Mouse (Mus musculus): ENCODE data around the gene Tnk2.
A peak's percentile ranks its signal among the peaks of the same experiment; 100 is the strongest.

Gene Tnk2

GRCm38 (mm10) chr16:32680806-32681205, 37.1 kb downstream of the Tnk2 start:
- no peak for DNase-seq

- DNase-seq, result no peak
Observed at GRCm38 (mm10) chr16:32682194-32682593, 38.5 kb downstream of the Tnk2 start.

- no peak for DNase-seq
Observed at GRCm38 (mm10) chr16:32682841-32683240, 39.2 kb downstream of the Tnk2 start.

GRCm38 (mm10) chr16:32683343-32683742, 39.7 kb downstream of the Tnk2 start:
- no peak for DNase-seq

- DNase-seq, result no peak
Observed at GRCm38 (mm10) chr16:32685405-32685804, 41.7 kb downstream of the Tnk2 start.

GRCm38 (mm10) chr16:32685998-32686397, 42.3 kb downstream of the Tnk2 start:
- DNase-seq, result no peak

- no peak for DNase-seq
Observed at GRCm38 (mm10) chr16:32687221-32687620, 43.5 kb downstream of the Tnk2 start.

GRCm38 (mm10) chr16:32688770-32689169, 45.1 kb downstream of the Tnk2 start:
- no peak for DNase-seq

GRCm38 (mm10) chr16:32689501-32689900, 45.8 kb downstream of the Tnk2 start:
- DNase-seq, result no peak

GRCm38 (mm10) chr16:32696841-32697464, 53.3 kb downstream of the Tnk2 start:
- DNase-seq, result no peak

- no peak for DNase-seq
Observed at GRCm38 (mm10) chr16:32697665-32698446, 54.2 kb downstream of the Tnk2 start.

GRCm38 (mm10) chr16:32698550-32698949, 54.9 kb downstream of the Tnk2 start:
- DNase-seq, result no peak

GRCm38 (mm10) chr16:32703312-32703912, 59.7 kb downstream of the Tnk2 start:
- DNase-seq, result no peak

GRCm38 (mm10) chr16:32705606-32706005, 61.9 kb downstream of the Tnk2 start:
- DNase-seq, result no peak

GRCm38 (mm10) chr16:32707111-32707823, 63.6 kb downstream of the Tnk2 start:
- no peak for DNase-seq

- DNase-seq, result no peak
Observed at GRCm38 (mm10) chr16:32707824-32708456, 64.3 kb downstream of the Tnk2 start.

GRCm38 (mm10) chr16:32708457-32709033, 64.9 kb downstream of the Tnk2 start:
- DNase-seq, result no peak

GRCm38 (mm10) chr16:32709116-32709515, 65.4 kb downstream of the Tnk2 start:
- no peak for DNase-seq

GRCm38 (mm10) chr16:32710426-32711070, 66.9 kb downstream of the Tnk2 start:
- DNase-seq, result peak; percentile 15

- no peak for DNase-seq
Observed at GRCm38 (mm10) chr16:32712202-32712601, 68.5 kb downstream of the Tnk2 start.

- DNase-seq, result no peak
Observed at GRCm38 (mm10) chr16:32713556-32713955, 69.9 kb downstream of the Tnk2 start.

- no peak for DNase-seq
Observed at GRCm38 (mm10) chr16:32715364-32715763, 71.7 kb downstream of the Tnk2 start.

Measured in right cerebral cortex, postnatal 25 days (tissue).